Mouse (Mus musculus) erythroid progenitor cell, adult 5-6 weeks (primary cell): Measurements from ENCODE around the gene Armc10. TPM values are rescaled to one million over a fixed set of nuclear protein-coding genes. Genes with fewer than 3 reads are reported as not detected.
"Not testable (repeated sequence)": the region's sequence is repeated elsewhere in the genome, so short reads cannot be mapped to it uniquely, and the experiment has no call there.

Experiments used
- ATAC-seq: replicated peaks from 2 replicates; pipeline ENCODE4 v1.8.0; 2016; ENCODE audit warnings: moderate number of reproducible peaks, mild to moderate bottlenecking, moderate TSS enrichment, inconsistent platforms; ENCODE audit not compliant: poor library complexity, low FRiP score, severe bottlenecking
- total RNA-seq, 2 experiments: library from RNA; stranded (forward) in 1 of 2; stranded (reverse) in 1 of 2; fragments of 150-400 nt in 1 of 2; fragments of 186-747, 209-891 nt in 1 of 2; gene quantifications; 2 replicates each; pipeline versions ENCODE4 v1.2.3 to v1.2.4; 2015 to 2017; ENCODE audit warnings: low replicate concordance in 2 of 2

Gene Armc10
- total RNA-seq (2015; ENCODE audit: low replicate concordance) (4.6 and 6.8 TPM in 2 replicates), total RNA-seq (2017; ENCODE audit: low replicate concordance) (4.5 and 5.9 TPM in 2 replicates)

DNA sequence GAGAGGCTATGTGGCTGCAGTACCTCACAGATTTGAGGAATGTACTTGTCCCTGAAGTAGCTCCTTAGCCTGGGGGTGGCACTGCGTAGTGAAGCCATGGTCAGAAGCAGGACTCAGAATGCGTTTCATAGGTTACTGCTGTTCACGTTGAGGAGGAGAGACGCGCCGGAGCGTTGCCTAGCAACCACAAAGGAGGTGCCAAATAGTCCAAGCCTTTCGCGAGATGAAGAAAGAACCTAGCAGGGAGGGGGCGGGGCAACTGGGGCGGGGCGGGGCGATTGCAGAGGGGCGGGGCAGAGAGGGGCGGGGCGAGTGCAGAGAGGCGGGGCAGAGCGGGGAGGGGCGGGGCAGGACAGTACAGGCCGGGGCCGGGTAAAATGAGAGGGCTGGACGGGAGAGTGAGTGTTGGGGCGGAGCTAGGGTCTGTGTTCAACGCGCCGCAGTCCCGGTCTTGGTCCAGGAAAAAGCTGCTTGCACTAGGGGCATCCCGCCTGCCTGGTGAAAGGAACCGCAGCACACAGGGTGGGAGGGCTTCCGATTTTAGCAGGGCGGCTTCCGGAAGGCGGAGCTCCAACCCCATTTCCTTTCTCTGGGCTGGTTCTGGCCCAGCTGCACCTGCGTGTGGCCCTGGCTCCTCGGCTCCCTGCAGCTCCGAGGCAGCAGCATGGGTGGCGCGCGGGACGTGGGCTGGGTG, at the start of gene Armc10, which contains the start of gene Fbxl13:
Gene Armc10 (plus strand): TSS at position 375 of the 694 bp plus-strand sequence.
Gene Fbxl13 (minus strand): TSS at position 196 of the 694 bp plus-strand sequence.
- ATAC-seq: peak; percentile 87

DNA sequence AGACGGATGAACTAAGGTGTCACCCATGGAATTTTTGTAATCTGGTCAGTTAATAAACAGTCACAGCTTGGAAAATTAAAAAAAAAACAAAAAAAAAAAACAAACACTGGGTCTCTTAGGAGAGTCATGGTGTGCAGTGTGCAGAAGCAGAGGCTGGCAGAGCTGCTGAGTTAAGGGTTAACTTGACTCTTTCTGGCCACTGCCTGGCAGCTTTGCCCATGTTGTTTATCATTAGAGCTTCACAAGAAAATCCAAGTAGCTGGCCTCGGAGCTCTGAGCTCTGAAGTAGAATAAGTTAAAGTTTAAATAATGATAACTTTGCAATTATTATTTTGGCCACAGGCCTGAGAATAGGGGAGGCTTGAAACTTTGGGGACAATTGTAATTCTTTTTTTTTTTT, 46.1 kb upstream of the Armc10 start:
- not testable (repeated sequence) for ATAC-seq

DNA sequence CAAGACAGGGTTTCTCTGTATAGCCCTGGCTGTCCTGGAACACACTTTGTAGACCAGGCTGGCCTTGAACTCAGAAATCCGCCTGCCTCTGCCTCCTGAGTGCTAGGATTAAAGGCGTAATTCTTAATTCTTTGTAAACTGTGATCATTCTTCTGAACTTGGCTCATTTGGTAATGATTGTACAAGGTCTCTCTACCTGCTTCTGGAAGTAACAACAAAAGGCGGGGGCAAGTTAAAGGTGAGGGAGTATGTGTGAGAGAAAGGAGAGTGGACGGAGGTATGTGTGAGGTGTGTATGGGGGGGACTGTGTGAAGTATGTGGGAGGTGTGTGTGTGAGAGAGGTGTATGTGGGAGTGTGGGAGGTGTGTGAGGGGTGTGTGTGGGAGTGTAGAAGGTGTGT, 45.7 kb upstream of the Armc10 start:
- no peak for ATAC-seq

DNA sequence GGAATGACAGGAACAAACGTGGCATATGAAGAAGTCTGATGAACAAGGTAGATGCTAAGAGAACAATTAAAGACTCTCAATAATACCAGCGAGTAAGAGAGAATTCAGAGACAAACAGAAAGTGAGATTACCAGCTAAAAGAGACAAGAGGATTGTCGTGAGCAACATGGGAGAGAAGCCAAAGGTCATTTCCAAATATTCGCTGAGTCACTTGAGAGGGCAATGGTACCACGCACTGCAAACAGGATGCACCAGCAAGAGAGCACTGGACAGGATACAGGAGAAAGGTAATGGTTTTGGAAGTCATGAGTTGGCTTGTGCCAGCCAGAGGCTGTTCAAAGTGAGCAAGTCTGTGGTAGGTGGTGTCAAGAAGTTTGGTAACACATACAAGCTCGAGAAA, 39.7 kb upstream of the Armc10 start:
- no peak for ATAC-seq

DNA sequence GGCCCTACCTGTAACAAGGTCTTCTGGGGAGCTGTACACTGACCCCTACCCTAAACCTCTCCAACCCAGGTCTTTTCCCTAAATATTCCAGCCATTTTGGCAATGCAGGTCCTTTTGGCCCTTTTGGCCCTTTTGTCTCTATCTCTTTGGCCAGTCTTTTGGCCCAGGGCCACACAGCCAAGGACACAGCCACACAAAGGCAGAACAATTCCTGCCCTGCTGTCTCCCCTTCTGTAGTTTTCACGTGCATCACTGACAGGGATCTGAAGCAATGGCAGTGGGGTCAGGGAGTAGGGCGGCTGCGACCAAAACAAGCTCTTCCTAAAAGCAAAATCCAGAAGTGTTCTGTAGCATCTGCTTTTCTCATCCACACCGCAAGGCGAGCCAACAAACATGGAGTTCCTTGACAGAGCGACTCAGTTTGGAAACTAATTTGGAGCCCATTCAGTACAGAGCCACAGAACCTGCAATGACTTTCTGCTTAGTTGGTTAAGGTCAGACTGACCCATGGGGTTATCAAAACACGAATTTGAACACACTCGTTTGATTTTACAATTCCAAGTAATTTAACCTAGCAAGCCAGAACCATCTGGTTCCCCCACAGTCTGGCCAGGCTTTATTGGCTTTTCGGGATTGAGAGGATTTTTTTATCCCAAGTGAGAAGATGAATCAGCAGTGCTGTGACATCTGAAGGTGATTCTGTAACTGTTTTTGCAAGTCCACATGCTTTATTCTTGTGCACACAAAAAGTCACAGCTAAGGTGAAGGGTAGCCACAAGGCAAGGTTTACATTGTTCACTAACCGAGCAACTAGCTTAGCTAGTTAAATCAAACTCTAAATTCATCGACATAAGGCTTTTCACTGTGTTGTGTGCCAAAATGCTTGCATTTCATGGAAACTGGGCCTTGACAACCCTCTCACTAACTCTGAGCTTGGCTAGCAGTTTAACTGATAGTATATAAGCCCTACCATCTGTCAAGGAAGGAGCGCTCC, 37.0 kb upstream of the Armc10 start:
- ATAC-seq: no peak

DNA sequence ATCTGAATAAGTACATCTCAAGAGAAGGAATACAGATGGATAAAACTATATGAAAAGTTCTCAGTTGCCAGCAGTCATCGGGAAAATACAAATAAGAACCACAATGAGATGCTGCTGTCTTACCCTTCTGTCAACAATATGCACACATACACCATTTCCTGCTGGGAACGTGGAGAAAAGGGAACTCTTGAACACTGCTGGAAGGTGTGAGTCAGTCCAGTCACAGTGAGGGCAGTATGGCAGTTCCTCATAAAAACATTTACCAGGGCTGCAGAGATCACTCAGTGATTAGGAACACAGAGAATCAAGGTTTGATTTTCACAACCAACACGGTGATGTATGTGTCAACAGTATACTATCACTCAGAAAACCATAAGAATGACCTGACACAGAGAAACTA, 34.6 kb upstream of the Armc10 start:
- ATAC-seq: no peak

DNA sequence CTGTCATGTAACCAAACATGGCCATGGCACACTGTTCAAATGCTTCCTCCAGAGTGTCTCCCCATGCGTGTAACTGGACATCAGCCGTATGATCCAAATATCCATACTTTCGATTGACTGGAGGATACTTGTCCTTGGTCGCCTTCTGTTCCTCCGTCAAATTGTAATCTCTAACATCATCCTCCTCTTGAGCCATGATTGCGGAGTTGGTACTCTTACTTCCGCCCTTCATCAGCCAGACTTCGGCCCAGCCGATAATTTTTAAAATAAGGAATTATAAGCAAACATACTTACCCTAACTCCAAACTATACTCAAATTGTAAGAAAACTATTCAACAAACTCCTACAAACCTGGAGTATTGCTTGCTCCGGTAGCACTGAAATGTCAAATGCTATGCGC, 31.3 kb upstream of the Armc10 start:
- peak; percentile 71 for ATAC-seq

DNA sequence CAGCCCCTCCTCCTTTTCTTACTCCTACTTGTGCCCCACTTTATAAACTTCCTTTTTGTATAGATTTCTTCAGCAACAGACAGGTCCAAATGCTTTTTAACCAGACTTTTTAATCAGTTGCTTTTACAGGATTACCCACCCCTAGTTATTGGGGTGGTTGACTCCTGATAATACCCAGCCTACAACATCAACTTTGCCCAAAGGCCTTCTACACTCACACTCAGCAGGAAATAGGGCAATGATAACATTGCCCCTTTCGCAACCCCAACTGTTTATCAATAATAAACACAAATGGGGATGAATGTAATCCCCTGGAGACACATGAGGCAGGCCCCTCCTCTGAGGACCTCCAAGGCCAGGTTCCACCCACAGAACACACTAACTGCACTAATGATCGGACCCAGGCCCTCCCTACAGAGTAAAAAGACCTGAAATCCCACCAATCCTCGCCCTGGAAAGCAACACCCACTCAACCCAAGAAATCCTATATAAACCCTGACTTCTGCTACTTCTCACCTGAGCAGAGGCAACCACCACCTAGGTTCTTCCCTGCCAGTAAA, 29.1 kb upstream of the Armc10 start:
- no peak for ATAC-seq

DNA sequence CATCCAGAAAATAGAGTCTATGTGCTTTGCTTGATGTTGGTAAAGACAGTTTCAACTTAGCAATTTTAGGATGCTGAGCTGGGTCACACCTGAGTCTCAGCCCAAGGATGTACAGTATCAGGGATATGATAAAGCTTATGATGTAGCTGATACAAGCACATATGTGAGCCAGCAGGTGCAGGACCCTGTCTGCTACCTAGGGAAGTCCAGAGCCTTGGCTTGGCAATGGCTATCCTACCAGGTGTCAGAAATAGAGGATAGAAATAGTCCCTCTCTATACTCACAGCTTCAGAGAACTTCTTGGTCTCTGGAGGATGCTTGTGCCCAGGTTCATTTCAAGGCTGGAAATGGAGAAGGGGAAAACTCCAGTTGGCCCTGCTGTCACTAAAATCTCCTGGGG, 19.7 kb upstream of the Armc10 start:
- no peak for ATAC-seq

DNA sequence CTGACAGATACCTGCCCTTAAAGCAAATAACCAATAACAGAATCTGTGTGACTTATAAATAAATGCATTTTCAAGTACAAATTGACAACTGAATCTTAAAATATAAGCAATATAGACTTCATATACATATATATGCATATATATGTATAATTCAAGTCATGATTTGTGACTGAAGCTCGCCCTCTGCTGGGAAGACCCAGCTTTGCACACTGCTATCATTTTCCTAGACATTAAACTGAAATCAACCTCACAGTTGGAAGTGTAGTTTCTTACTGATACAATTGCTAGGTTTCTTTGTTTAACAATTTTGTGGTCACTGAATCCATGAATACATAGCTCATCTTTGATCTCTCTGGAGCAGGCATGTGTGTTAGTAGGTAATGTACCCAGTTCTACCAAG, 4.7 kb upstream of the Armc10 start:
- ATAC-seq: no peak

DNA sequence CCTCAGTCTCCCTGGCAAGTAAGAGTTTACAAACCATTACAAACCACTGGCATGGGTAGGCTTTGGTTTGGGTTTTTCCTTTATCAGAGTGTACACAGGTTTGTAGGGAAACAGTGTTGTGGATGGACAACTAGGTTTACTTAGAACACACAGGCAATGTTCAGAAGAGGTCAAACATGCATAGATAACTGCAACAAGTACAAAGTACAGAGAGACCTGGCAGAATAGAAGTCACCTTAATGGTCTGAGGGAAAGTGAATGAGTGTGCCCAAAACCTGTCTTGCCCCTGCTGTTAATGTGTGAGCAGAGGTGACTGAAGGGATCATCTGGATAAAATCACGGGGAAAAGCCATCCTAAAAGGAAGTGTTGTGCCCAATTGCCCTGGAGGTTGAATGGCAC, 2.0 kb upstream of the Armc10 start:
- no peak for ATAC-seq

DNA sequence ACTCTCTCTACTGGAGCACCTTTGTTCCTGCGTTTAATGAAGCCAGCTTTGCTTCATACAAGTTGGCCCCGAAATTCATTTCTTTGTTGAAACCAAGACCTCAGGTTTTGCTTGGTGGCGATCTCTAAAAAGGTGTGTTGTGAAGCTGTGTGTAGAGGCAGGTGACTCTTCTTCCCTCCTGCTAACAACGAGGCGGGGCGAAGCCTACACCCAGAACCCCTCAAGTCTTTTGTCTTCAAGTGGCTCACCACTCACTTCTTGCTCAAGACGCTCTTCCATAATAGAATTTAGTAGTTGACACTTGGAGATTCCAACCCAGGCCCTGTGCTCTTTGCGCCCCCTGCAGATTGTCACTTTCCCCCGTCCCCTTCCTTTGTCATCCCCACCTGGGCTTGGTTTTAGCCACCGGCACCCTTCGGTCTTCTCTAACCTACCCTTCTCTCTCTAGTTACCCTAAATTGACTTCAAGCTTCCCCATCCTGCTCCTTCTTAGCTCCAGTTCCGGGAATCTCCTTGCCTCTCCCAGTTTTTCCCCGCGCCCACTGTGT, 648 bp upstream of the Armc10 start:
- no peak for ATAC-seq

DNA sequence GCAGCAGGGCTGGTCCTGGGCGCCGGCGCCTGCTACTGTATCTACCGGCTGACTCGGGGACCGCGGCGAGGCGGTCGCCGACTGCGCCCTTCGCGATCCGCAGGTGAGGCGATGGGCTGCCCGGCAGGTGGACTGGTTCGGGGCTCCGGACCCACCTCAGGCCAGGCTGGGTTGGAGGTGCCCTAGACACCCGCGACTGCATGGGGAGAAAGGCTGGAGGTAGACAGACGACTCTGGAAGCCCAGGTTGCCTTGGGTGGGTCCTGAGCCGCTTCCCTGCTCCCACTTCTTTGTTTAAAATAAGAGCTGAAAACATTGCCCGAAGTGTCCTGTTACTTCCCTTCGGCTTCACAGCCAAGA, 499 bp downstream of the Armc10 start:
- no peak for ATAC-seq

DNA sequence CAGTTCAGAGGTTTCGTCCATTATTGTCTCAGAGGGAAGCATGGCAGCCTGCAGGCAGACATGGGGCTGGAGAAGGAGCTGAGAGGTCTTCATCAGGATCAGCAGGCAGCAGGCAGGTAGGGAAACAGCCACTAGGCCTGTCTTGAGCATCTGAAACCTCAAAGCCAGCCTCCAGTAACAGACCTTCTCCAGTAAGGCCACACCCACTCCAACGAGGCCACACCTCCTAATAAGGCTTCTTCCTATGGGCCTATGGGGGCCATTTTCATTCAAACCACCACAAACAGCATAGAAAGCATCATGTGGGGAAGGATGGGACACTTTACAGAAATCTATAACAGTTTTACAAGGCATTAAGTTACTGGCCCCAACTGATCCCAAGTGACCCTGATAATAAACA, 5.1 kb downstream of the Armc10 start:
- no peak for ATAC-seq

DNA sequence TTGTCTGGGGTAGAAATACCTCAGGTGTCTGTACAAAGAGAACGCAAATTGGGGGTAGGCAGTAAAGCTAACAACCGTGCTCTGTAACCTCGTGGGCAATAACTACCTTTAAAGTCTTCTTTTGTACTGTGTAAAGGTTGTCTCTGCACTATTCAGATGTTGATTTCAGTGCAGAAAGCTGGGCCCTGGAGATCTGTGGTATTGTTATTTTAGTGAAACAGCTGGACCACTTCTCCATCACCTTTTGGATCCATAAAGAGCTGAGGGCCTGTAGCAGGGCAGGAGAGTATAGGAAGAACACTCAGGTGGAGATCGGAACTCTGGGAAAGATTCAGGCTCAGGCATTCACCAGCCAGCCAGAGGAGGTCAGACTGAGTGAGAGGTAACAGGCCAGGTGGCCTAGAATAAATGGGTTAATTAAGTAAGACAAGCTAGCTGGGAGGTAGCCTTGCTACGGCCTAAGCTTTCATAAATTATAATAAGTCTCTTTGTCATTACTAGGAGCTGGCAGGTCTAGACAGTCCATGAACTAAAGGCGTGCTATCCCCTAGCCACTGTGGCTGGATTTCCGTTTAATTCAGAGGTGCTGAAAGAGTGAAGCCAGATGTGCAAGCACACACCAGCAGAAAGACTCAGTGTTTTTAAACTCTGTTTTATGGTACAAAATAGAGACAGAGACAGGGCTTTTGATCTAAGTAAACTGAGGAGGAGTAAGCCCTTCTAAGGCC, 6.4 kb downstream of the Armc10 start:
- ATAC-seq: no peak

DNA sequence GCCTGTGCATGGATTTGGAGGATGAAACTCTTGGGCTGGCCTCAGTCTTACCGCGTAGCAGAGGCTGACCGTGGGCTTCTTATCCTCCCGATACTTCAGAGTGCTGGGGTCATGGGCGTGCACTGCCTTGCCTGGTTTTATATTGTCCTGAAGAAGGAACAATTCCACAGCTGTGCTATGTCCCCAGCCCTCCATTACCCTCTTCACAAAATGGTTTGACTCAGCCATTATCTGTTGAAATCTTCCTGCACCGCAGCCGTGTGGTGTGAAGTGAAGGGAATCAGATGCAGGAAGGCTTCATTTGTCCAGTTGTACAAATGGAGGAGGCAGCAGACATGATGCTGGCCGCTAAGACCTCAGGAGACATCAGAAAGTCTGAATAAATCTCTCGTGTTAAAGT, 11.3 kb downstream of the Armc10 start:
- no peak for ATAC-seq

DNA sequence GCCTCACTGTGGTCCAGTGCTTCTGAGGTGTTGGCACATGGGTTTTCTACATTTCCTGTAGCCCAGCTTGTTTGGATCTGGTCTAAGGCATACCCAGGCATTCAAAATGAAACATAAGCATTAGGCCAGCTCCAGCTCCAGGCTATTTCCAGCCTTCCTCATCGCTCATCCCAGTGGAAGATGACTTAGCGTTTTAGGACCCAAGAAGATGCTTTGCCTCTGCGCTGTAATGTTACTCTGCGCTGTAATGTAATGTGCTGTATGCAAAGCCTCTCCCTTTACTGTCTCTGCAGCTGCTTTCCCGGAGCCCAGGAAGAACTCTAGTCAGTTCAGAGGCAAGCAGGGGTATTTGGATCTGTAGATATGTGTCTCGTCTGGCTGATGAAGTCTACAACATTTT, 12.4 kb downstream of the Armc10 start:
- ATAC-seq: no peak

DNA sequence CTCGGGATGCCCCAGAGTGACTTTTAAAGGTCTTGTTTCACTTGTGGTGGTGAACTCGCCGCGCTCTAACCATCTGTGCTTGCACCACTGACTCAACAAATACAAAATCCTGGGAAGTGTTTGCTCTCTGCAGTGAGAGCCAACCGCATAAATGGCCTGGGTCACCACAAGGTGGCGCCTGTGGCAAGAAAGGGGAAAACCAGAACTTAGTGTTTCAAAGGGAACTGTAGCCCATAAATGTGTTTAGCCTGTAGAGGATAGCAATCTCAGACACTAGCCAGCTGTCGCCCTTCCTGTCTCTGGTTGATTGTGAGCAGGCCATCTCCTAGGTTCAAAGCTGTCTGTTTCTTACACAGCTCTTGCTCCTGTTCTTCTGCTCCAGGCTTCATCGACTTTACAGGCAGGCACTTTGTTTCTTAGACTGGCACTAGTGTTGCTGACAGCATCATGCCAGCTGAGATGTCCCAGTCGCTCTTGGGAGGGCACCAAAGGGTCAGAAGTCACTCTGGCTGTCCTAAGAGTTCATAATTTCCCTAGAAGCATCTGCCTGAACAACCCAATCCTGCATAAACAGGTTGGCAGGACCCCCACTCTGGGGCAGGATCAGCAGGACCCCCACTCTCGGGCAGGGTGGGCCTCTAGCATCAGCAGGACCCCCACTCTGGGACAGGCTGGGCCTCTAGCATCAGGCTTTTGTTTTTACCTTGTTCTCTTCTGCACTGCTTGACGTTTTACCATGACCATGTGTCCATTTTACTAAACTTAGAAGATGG, 13.2 kb downstream of the Armc10 start:
- ATAC-seq: peak; percentile 57; the same call in 1 of the 2 replicates

DNA sequence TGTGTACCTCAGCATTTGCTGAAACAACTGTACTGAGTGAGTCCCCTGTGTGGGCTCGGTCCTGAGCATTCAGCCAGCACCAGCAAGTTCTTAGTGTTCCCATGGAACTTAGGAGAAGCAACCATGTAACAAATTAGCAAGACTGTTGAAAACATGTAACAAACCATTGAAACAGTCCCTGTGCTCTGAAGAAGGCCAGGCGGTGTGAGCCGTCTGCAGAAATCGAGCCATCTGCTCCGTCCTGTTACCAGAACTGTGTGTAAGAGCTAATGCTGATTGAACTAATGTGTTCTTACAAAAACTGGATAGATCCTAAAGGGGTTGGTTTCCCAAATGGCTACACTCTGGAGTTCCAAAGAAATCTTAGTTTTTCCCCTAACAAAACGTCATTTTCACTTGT, 15.2 kb downstream of the Armc10 start:
- ATAC-seq: no peak
